Mouse (Mus musculus) megakaryocyte, embryonic 14.5 days (primary cell): ENCODE results near the gene Wdr38. TPM values are rescaled to one million over a fixed set of nuclear protein-coding genes. Genes with fewer than 3 reads are reported as not detected.

Experiments
- H3K27me3 ChIP-seq: replicated peaks from 2 replicates; pipeline ENCODE3; 2012; ENCODE audit warnings: inconsistent platforms
- H3K36me3 ChIP-seq: replicated peaks from 2 replicates; pipeline ENCODE3; 2012; ENCODE audit warnings: low read length, inconsistent platforms, mixed read lengths
- H3K4me1 ChIP-seq: 2 replicates; pipeline ENCODE4 v1.6.1; 2012; ENCODE audit warnings: inconsistent platforms
- H3K4me3 ChIP-seq: replicated peaks from 2 replicates; pipeline ENCODE3; 2012; ENCODE audit warnings: moderate library complexity, mild to moderate bottlenecking, inconsistent platforms
- H3K9me3 ChIP-seq: 2 replicates; pipeline ENCODE4 v1.6.1; 2012; ENCODE audit warnings: inconsistent platforms
- FLI1 ChIP-seq: IDR thresholded peaks from 2 replicates; pipeline ENCODE4 v1.6.1; 2012; ENCODE audit warnings: low read length, inconsistent platforms, mixed read lengths
- GATA1 ChIP-seq: IDR thresholded peaks from 3 replicates; pipeline ENCODE4 v1.6.1; 2012; ENCODE audit warnings: mixed read lengths, low read length, inconsistent platforms, borderline replicate concordance
- polyA plus RNA-seq: library from polyadenylated mRNA; stranded (reverse); fragments of >175 nt; gene quantifications from 2 replicates; pipeline ENCODE4 v1.2.3, GENCODE M21; 2012; ENCODE audit warnings: low replicate concordance; ENCODE audit not compliant: insufficient read depth

Gene Wdr38
- polyA plus RNA-seq, 1 experiment = 0.44 TPM

DNA sequence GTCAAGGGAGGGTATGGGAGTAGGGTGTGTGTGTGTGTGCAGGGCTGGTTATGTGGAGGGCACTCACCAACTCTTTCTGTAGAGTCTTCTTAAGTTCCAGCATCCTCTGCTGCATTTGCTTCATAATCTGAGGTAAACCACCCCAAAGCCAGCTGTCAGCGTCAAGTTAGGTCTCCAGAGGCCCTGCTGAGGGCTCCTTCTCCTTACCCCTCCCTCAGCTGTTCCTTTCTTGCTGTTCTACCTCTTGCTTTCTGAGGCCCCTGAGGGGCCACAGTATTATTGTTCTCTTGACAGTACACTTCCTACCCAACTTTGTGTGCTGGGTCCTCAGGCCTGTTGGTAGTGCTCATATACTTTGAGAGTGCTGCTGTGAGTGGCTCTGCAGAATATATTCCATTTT lies 22.7 kb downstream of the Wdr38 start:
- no peaks in the 10 kb centered on the region for H3K27me3 ChIP-seq
- H3K36me3 ChIP-seq = peaks cover 93% of the 10 kb centered on the region
- TF ChIP-seq GATA1 = no peak
- TF ChIP-seq FLI1 = no peak
- H3K9me3 ChIP-seq = no peaks in the 10 kb centered on the region
- H3K4me1 ChIP-seq = no peaks in the 10 kb centered on the region
- H3K4me3 ChIP-seq = no peak overlapping the region

GRCm38 (mm10) chr2:39031611-39032010 lies 34.3 kb downstream of the Wdr38 start:
- H3K36me3 ChIP-seq = peaks cover 82% of the 10 kb centered on the region
- no peak overlapping the region for H3K4me3 ChIP-seq
- H3K27me3 ChIP-seq = no peaks in the 10 kb centered on the region
- H3K9me3 ChIP-seq = no peaks in the 10 kb centered on the region
- peaks cover 38% of the 10 kb centered on the region for H3K4me1 ChIP-seq
- no peak for TF ChIP-seq GATA1
- no peak for TF ChIP-seq FLI1

- Histone ChIP-seq H3K36me3 (peaks cover 85% of the 10 kb centered on the region), H3K27me3 (no peaks in the 10 kb centered on the region), H3K4me1 (no peaks in the 10 kb centered on the region), H3K4me3 (no peak overlapping the region), H3K9me3 (no peaks in the 10 kb centered on the region)
- TF ChIP-seq FLI1 (no peak), GATA1 (no peak)
Observed at GRCm38 (mm10) chr2:39040215-39040614, 42.9 kb downstream of the Wdr38 start.

DNA sequence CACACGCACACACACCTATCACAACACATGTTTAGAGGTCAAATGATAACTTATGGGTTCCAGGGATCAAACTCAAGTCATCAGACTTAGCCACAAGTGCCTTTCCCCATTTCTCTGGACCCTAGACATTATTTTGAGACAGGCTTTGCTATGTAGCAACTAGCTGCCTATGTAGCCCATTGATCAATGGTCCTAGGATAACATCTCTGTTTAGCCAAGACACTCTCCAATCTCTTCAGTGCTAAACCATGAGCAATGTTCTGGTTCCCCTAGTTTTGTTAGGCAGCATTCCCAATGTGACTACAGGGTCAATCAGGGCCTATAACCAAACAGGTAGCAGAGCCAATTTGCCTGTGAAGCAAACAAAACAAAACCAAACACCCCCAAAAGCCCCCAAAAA lies 51.2 kb downstream of the Wdr38 start:
- Histone ChIP-seq H3K36me3 (peaks cover 92% of the 10 kb centered on the region), H3K27me3 (no peaks in the 10 kb centered on the region), H3K4me1 (no peaks in the 10 kb centered on the region), H3K4me3 (no peak overlapping the region), H3K9me3 (no peaks in the 10 kb centered on the region)
- no peak for TF ChIP-seq FLI1

Other genes starting within 250 kb of the Wdr38 start
- 0.25 TPM in 1 of 2 replicates, not detected in the other for gene Nr6a1, start 69.8 kb upstream of the Wdr38 start, polyA plus RNA-seq
- gene Olfml2a, start 65.5 kb upstream of the Wdr38 start, polyA plus RNA-seq = not detected in 2 replicates
- 83.7 and 123 TPM in 2 replicates for gene Arpc5l, start 7.9 kb downstream of the Wdr38 start, polyA plus RNA-seq
- gene Rpl35, start 8.1 kb downstream of the Wdr38 start, polyA plus RNA-seq = 34.1 and 180 TPM in 2 replicates
- 0.32 TPM in 1 of 2 replicates, not detected in the other for gene Golga1, start 68.1 kb downstream of the Wdr38 start, polyA plus RNA-seq
- 7.7 and 11.9 TPM in 2 replicates for gene Scai, start 193.3 kb downstream of the Wdr38 start, polyA plus RNA-seq
- gene Ppp6c, start 229.0 kb downstream of the Wdr38 start, polyA plus RNA-seq = 3.3 and 7.0 TPM in 2 replicates